Mouse (Mus musculus): ENCODE data around the gene Gm21680.
"Not testable (repeated sequence)": the region's sequence is repeated elsewhere in the genome, so short reads cannot be mapped to it uniquely, and the experiment has no call there.

The Gm21680 gene

DNA sequence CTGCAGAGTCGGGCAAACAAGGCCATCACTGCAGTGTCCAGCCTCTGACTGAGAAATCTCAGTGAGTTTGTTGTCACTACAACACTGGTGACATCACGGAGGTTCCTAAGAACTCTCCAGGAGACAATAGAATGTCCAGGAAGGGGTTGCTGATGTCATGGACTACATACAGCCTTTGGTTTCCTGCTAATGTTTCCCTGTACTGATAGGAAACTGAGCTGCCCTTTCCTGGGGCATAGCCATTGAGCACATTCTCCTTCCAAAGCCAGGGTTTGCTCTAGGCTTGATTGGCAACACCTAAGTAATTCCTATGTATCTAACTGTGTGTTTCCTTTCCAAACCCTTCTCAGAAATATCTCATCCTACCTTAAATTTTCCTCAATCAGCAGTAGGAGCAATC lies at the start of gene Gm21680:
Gm21680 (minus strand) TSS at position 101 of the 400 bp plus-strand sequence.
- not testable (repeated sequence) for DNase-seq

DNA sequence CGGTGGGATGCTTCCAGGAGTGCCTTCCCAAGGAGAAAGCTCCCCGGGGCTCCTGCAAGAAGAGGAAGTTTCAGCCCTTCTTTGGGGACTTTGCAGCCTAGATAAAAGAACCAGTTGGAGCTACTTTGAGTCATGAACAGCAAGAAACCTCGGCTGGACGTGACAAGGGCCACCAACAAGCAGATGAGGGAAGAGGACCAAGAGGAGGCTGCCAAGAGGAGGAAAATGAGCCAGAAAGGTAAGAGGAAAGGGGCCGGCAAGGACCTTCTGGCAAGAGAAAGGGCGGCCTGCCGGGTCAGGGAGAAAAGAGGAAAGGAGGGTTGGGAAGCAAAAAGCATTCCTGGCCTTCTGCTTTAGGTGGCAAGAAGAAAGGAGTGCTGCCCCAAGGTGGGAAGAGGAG lies 35.2 kb upstream of the Gm21680 start:
- peak; percentile 3 for DNase-seq

- DNase-seq, result peak; percentile 42
Measured at GRCm38 (mm10) chr5:26006937-26007695, 34.7 kb upstream of the Gm21680 start.

- DNase-seq, result not testable (repeated sequence)
Measured at GRCm38 (mm10) chr5:26004698-26005097, 32.2 kb upstream of the Gm21680 start, which contains the start of gene Gm1979. TSS of gene Gm1979 (minus strand) at chr5:26004798.

GRCm38 (mm10) chr5:25988550-25988949 lies 16.1 kb upstream of the Gm21680 start, which contains the start of gene Gm21698:
TSS of gene Gm21698 (minus strand) at chr5:25988650.
- DNase-seq, result not testable (repeated sequence)

GRCm38 (mm10) chr5:25957050-25957449 lies 15.4 kb downstream of the Gm21680 start:
- DNase-seq, result not testable (repeated sequence)

GRCm38 (mm10) chr5:25956611-25957010 lies 15.9 kb downstream of the Gm21680 start:
- DNase-seq, result not testable (repeated sequence)

GRCm38 (mm10) chr5:25954317-25954716 lies 18.1 kb downstream of the Gm21680 start, which contains the start of gene Gm21671:
TSS of gene Gm21671 (minus strand) at chr5:25954417.
- DNase-seq, result not testable (repeated sequence)

DNA sequence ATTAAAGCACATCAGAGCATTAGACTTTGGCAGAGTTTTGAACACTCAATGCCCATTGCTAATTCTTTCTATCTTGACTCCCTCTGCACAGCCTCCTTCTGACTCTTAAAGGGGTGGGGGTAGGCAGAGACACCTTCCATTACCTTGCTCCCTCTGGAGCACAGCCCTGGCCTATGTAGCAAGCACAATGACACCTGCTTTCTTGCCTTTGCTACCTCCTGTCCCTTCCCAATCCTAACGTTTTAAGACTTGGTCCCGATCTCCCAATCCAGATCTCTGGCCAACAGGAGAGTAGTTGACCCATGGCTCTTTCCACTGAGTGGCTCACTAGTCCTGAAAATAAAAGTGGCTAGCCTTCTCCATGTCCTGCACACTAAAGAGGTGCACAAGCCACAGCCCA lies 27.1 kb downstream of the Gm21680 start:
- DNase-seq, result not testable (repeated sequence)

DNA sequence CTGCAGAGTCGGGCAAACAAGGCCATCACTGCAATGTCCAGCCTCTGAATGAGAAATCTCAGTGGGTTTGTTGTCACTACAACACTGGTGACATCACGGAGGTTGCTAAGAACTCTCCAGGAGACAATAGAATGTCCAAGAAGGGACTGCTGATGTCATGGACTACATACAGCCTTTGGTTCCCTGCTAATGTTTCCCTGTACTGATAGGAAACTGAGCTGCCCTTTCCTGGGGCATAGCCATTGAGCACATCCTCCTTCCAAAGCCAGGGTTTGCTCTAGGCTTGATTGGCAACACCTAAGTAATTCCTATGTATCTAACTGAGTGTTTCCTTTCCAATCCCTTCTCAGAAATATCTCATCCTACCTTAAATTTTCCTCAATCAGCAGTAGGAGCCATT lies 30.2 kb downstream of the Gm21680 start, which contains the start of gene Gm21663:
Gm21663 (minus strand) TSS at position 101 of the 400 bp plus-strand sequence.
- DNase-seq, result not testable (repeated sequence)

Measured in cerebellum, adult 9-11 months (tissue).